Mouse (Mus musculus): ENCODE measurements around the gene Prrx1.

Gene Prrx1

GRCm38 (mm10) chr1:163313101-163313773, at the start of gene Prrx1:
TSS of gene Prrx1 (minus strand) at chr1:163313710.
- no peak for DNase-seq

DNA sequence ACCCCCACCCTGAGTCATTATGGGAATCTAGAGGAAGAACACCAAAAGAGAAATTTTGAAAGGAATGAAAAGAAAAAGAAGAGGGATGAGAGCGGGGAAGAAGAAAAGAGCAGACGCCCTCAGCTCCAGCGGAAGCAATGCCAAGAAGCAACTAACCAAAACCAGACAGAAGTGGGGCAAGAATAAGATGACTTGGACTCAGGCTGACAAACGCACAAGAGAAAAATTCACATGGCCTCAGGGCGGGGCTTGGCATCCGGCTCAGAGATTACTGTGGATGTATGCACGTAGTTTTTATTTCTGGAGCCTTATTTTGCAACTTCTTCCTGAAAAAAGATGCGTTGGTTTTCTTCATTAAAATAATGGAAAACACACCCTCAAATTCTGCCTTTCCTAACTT, 48.7 kb upstream of the Prrx1 start:
- DNase-seq, result no peak

GRCm38 (mm10) chr1:163361376-163361775, 47.9 kb upstream of the Prrx1 start:
- no peak for DNase-seq

GRCm38 (mm10) chr1:163360796-163361195, 47.3 kb upstream of the Prrx1 start:
- DNase-seq, result no peak

- DNase-seq, result no peak
These were observed 46.0 kb upstream of the Prrx1 start for GRCm38 (mm10) chr1:163359521-163359920.

- no peak for DNase-seq
These were observed 44.7 kb upstream of the Prrx1 start for GRCm38 (mm10) chr1:163358165-163358564.

DNA sequence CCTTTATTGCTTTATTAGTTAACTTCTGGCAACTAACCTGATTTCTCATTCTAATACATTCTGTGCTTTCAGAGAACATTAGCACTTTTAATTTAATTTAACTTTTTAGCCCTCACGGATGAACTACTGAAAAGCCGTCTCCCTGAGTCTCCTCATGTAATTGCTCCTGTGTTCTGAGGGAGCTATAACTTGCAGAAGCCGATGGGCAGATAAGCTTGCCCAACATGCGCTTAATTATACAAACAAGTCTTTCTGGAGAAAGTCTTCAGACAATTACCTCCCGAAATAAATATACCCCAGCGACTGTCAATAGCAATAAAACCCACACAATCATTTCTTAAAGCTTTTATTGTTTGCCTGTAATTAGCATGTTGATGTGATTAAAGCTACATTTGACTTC, 44.2 kb upstream of the Prrx1 start:
- DNase-seq, result no peak

DNA sequence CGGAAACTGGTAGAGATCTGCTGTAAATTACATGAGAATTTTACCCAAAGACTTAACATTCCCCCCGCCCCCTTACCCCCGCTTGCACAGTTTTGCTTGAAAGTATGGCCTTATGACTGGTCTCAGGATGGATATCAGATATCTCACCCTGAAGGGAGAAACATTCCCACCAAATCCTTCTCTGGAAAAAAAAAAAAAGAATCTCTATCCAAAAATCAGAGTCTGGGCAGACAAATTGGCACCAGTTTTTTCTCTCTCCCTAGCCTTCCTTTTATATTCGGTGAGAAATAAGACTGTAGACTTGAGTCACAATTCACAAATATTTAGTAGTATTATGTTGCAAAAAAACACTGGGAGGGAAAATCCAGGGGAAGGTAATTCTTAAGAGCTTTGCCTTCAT, 42.7 kb upstream of the Prrx1 start:
- no peak for DNase-seq

DNA sequence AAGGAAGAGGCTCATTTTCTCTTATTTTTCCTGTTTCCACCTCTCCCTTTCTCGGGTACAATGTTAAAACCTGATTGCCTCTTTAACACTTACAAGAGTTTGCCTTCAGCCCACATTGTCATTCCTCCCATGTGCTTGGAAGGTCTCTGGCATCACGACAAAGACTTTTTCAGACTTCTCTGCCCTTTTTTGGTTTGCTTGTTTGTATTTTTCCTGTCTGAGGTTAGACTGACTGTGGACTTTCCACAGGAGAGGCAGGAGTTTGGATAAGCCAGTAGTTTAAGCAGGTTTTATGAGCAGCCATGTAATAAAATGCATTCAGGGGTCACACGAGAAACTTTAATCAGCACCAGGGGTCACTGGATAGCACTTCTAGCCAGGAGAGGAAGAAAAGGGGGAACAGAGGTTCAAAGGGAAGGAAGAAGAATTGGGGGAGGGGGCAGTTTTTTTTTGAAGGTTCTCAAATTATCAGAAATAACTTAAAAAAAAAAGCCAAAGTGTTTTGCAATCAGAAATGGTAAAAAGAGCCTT, 42.2 kb upstream of the Prrx1 start:
- no peak for DNase-seq

DNA sequence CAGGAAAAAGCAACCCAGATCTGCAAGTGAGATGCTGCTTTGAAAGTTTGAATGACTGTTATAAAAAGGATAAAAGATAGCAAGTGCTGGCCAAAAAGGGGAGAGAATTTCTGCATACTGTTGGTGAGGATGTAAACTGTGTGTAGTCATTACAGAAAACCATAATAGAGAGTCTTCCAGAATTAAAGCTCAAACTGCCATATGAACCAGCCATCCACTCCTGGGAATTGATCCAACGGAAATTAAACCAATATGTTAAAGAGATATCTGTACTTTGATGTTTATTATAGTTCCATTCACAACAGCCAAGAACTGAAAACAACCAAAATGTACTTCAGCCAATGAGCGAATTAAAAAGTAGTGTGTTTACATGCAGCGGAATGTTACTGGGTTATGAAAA, 37.5 kb upstream of the Prrx1 start:
- no peak for DNase-seq

DNA sequence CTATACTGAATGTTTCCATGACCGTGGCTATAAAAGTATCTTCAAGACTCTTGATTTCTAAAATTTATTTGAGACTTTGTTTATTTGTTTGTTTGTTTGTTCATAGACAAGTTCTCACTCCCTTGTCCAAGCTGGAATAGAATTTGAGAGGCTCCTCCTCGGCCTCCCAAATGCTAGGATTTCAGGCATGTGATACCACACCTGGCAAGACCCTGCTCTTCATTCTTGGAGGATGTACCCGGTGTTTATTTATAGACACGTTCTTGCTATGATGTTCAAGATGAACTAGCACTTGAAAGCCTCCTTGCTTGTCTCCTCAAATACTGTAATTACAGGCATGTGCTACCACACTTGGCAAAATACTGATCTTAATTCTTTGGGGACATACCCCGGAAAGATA, 32.0 kb upstream of the Prrx1 start:
- no peak for DNase-seq

DNA sequence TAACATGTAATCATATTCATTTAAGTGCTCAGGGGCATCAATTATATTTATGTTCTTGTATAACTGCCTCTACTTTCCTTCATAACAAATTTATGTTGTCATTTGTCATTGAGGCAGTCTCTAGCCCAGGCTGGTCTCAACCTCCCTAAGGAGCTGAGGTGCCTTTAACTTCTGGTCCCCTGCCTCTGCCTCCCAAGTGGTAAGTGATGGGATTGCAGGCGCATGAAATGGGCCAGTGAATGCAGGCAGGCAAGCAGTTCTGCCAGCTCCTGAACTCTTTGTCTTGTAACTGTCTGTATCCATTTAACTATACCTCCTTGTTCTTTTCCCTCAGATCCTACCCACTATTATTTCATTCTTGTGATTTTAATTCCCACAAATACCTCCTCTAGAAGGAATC, 31.4 kb upstream of the Prrx1 start:
- no peak for DNase-seq

DNA sequence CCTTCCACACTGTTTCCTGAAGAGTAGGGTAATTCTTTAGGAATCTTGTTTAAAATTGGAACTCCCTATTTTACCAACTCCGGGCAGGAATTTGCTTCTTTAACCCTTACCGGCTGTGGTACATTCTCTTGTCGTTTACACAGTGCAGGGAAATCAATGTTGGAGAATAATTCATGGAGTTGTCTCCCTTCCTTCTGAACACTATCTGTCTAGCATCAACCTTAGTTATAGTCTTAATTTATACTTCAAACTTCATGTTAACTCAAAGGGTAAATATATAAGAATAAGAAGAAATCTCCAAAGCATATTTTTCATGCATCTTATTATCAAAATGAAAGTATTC, 25.7 kb upstream of the Prrx1 start:
- no peak for DNase-seq

DNA sequence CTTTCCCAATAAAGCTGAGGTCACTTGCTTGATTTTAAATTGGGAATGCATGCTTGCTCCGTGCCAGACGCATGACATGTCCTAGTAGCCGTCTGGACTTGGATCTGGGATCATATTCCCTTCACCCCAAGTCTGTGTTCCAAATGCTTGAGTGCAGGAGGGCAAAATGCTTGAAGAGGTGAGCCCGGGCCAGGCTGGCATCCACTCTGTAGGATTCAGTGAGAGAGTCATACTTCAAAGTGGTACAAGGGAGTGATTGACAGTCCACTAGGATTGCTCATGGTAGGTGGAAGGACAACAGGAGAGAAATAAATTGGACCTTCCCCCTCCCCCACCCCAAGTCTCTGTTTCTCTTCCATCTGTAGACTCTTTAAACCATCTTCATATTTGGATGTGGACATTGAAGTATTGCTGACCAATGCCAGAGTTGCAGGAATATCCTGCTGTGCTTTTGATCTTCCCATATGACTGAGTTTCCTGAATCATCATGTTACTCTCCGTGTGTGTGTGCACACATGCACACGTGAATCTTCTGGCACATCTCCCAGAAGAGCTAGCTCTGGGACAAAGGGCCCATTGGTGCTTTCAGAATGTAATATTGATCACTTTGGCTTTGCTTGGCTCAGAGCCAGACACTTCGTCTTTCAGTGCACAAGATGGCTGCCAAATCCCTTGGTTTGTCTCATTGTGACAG, 25.2 kb upstream of the Prrx1 start:
- no peak for DNase-seq

GRCm38 (mm10) chr1:163337821-163338220, 24.3 kb upstream of the Prrx1 start:
- no peak for DNase-seq

DNA sequence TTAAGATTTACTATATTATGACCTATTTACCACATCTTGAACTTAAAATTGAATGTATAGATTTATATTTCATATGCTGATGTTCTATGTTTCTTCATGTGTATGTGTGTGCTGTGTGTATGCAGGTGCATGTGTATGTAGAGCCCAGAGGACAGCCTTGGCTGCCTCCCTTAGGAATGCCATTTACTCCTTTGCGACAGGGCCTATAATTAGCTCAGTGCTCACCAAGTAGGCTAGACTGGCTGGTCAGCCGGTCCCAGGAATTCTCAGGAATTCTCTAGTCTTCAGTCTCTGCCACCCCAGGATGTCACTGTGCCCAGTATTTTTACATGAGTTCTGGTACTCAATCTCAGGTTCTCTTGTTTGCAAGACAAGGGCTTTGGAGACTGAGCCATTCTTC, 13.8 kb upstream of the Prrx1 start:
- DNase-seq, result no peak

GRCm38 (mm10) chr1:163319669-163320571, 6.4 kb upstream of the Prrx1 start:
- no peak for DNase-seq

DNA sequence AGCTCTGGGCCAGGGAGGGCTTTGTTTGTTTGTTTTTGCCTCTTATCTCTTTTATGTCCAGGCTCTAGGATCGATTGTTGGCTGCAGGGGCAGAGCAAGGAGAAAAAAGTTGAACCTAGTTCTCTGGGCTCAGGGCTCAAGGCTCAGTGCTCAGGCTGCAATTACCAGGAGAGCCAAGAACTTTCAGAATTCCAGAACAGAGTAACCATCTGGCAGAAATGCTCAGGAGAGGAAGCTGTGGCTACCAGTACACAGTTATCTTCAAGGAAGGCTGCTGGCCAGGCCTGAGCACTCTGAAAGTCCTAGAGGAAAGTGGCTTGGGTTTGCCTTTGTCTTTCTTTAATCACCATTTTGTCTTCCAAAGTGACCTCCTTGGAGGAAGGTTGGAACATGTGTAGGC, 3.4 kb upstream of the Prrx1 start:
- DNase-seq, result no peak

GRCm38 (mm10) chr1:163314829-163315301, 1.4 kb upstream of the Prrx1 start:
- no peak for DNase-seq

DNA sequence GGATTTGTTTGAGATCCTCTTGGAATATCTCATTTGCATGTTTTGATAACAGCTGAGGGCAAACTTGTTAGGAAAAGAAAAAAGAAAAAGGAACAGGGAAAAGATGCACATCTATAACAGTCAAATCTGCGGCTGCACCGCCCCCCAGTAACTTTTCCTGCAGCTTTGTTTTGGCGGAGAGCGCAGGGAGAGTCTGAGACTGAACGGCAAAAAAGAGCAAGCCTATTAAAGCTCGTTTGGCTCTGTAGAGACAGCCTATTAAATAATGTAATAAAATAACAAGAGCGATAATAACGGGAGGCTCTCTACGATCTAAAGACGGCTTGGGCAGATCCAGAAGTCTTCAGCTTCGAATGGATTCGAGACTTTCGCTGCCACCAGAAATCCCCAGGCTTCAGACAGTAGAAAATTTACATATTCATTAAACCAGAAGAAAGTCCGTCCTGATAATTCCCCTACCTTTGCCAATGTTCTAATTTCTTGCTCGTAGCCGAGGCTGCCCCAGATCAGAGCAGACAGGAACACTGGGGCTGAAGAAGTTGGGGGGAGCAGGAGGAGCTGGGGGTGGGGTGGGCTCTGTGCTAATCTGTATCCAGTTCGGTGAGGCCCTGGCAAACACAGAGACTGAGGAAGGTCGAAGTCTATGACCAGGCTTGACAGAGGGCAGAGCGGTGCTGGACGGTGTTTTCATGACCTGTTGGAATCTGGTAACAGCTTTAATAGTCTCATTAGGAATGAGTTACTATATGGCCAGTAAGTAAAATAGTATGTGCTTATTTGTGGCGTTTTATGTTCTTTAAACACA, 613 bp upstream of the Prrx1 start:
- DNase-seq, result peak in 1 of 2 experiments; percentile 3

- DNase-seq, result peak in 1 of 2 experiments; percentile 8
These were observed 1.4 kb downstream of the Prrx1 start for GRCm38 (mm10) chr1:163311861-163312811.
